8 mouse cellular contexts compared by ENCODE assay signal in genomic region chr12:101975601-101976571, GRCm38 (mm10). TPM values are rescaled to one million over a fixed set of nuclear protein-coding genes. Genes with fewer than 3 reads are reported as not detected.
DNase-seq lines count a peak whose midpoint lies in the region; ATAC-seq and TF ChIP-seq lines count a peak whose summit lies in the region.

Cpsf2 (plus strand) TSS chr12:101975988.

- peaks cover 5% of the 10 kb centered on the region; the same call in 1 of the 2 replicates for H3K36me3 ChIP-seq in ES-E14 (ENCODE audit: control insufficient read depth, insufficient read depth, low read length, poor library complexity, severe bottlenecking)
- no peaks in the 10 kb centered on the region for H3K36me3 ChIP-seq in forebrain, embryonic 16.5 days (ENCODE audit: control insufficient read depth, insufficient read depth)
- H3K36me3 ChIP-seq in lung, embryonic 15.5 days: no peaks in the 10 kb centered on the region

- no peaks in the 10 kb centered on the region for H3K27me3 ChIP-seq in forebrain, embryonic 16.5 days (replicated peaks; ENCODE audit: control insufficient read depth, insufficient read depth, low read length)
- H3K27me3 ChIP-seq in lung, embryonic 15.5 days: no peaks in the 10 kb centered on the region

- peak within 1 kb of the TSS; percentile 62 for H3K27ac ChIP-seq in ES-E14 (ENCODE audit: insufficient read depth, low read depth, low read length, poor library complexity, severe bottlenecking)
- peak within 1 kb of the TSS; percentile 91 for H3K27ac ChIP-seq in forebrain, embryonic 16.5 days (ENCODE audit: low read length)
- H3K27ac ChIP-seq in lung, embryonic 15.5 days: peak within 1 kb of the TSS; percentile 90

- H3K4me1 ChIP-seq in ES-E14 (ENCODE audit: control insufficient read depth in 2 of 2, insufficient read depth in 2 of 2, low read length in 2 of 2, poor library complexity in 1 of 2): peaks cover 0 to 7% of the 10 kb centered on the region in 2 experiments; a peak in 1 of 4 replicates
- H3K4me1 ChIP-seq in forebrain, embryonic 16.5 days (replicated peaks; ENCODE audit: control insufficient read depth, insufficient read depth, low read length): peaks cover 21% of the 10 kb centered on the region
- H3K4me1 ChIP-seq in lung, embryonic 15.5 days: peaks cover 20% of the 10 kb centered on the region

- ATAC-seq in forebrain, embryonic 16.5 days: peak; percentile 98
- ATAC-seq in lung, embryonic 15.5 days (ENCODE audit: borderline replicate concordance, extremely low read depth, low FRiP score, low TSS enrichment): peak; percentile 97

- in situ Hi-C loops in ES-E14 (cut with MboI; ENCODE audit: low sequenced_read_pairs in 2 of 2, unreplicated experiment in 2 of 2): loop anchor here in 1 of 2 experiments (25.0 kb wide), 1 partner anchor 786 kb away; the partner anchor contains the start of genes Gm20604, Gm28051, Gon7 and Ubr7

- DNase-seq in ES-E14 (ENCODE audit: low read depth, low spot score): peak; percentile 55
- peak; percentile 81 for DNase-seq in cerebellum, adult 11-12 months
- DNase-seq in heart, postnatal 4 days: peak; percentile 84
- peak; percentile 74 to 83 for DNase-seq in layer of hippocampus, adult 8-10 months (ENCODE audit: low spot score in 2 of 2)
- DNase-seq in ovary, adult 18-20 months (ENCODE audit: low spot score): peak; percentile 57
- DNase-seq in thymus, postnatal 0 days (ENCODE audit: low spot score): peak; percentile 85

- under 1% methylated on average over 77 of the region's 77 CpGs for WGBS in forebrain, embryonic 16.5 days
- WGBS in lung, embryonic 15.5 days: under 1% methylated on average over 77 of the region's 77 CpGs

- H3K4me3 ChIP-seq in ES-E14 (ENCODE audit: insufficient read depth in 1 of 2, low read depth in 1 of 2, low read length in 2 of 2, poor library complexity in 1 of 2, severe bottlenecking in 1 of 2): peak within 1 kb of the TSS; percentile 85 to 87
- H3K4me3 ChIP-seq in forebrain, embryonic 16.5 days (replicated peaks; ENCODE audit: low read length): peak within 1 kb of the TSS; percentile 99
- H3K4me3 ChIP-seq in lung, embryonic 15.5 days: peak within 1 kb of the TSS; percentile 88

- H3K9ac ChIP-seq in ES-E14 (ENCODE audit: insufficient read depth, low read depth, low read length, poor library complexity, severe bottlenecking): peak within 1 kb of the TSS; percentile 97
- peak within 1 kb of the TSS; percentile 98 for H3K9ac ChIP-seq in forebrain, embryonic 16.5 days (replicated peaks; ENCODE audit: low read depth, low read length)
- H3K9ac ChIP-seq in lung, embryonic 15.5 days: peak within 1 kb of the TSS; percentile 88

- H3K4me2 ChIP-seq in forebrain, embryonic 16.5 days (ENCODE audit: low read length): peak within 1 kb of the TSS; percentile 75
- H3K4me2 ChIP-seq in lung, embryonic 15.5 days: peak within 1 kb of the TSS; percentile 66

- no peaks in the 10 kb centered on the region for H3K9me3 ChIP-seq in ES-E14 (ENCODE audit: control insufficient read depth, insufficient read depth, low read depth, low read length)
- H3K9me3 ChIP-seq in forebrain, embryonic 16.5 days (ENCODE audit: control insufficient read depth, low read length): no peaks in the 10 kb centered on the region
- H3K9me3 ChIP-seq in lung, embryonic 15.5 days: no peaks in the 10 kb centered on the region

TF ChIP-seq in ES-E14, 5 proteins besides CTCF, POLR2A, EP300 and RAD21:
- peak; percentile 56; the same call in 1 of the 2 replicates for TF ChIP-seq HCFC1 (IDR thresholded peaks at IDR 0.05; ENCODE audit: borderline replicate concordance, insufficient read depth, low read length)
- no peak for TF ChIP-seq ZNF384 (IDR thresholded peaks at IDR 0.05; ENCODE audit: low read depth, low read length)
- no peak for TF ChIP-seq ZC3H11A (IDR thresholded peaks at IDR 0.05; ENCODE audit: borderline replicate concordance, low read depth, low read length)
- TF ChIP-seq CHD2 (IDR thresholded peaks at IDR 0.05; ENCODE audit: low read depth, low read length): no peak
- no peak for TF ChIP-seq MAFK (IDR thresholded peaks at IDR 0.05; ENCODE audit: insufficient read depth, low read depth, low read length)

RNA-seq across cellular contexts. Expression of gene Cpsf2, which starts in this region (rescaled TPM):
- total RNA-seq in ES-E14 (2012; rRNA removed): 26.9 and 30.5 TPM in 2 replicates
- 32.4 and 38.0 TPM in 2 replicates for polyA plus RNA-seq in forebrain, embryonic 16.5 days (2015; fragmentation: Nextera tagmentation; extraction: Ambion mirVana)
- 10 to 100 TPM; 24.1 to 24.6 TPM for total RNA-seq in heart, postnatal 4 days (2021)
- total RNA-seq in layer of hippocampus, adult 8-10 months (2022): 10 to 100 TPM; 23.5 to 27.5 (median 25.3) TPM
- polyA plus RNA-seq in lung, embryonic 15.5 days (2015; fragmentation: Nextera tagmentation; extraction: Ambion mirVana): 27.7 and 28.0 TPM in 2 replicates
- polyA plus RNA-seq in thymus, postnatal 0 days (2015; fragmentation: Nextera tagmentation; extraction: Ambion mirVana): 27.6 and 28.5 TPM in 2 replicates

Comparison
In these comparisons a context has a peak if more than half of its experiments do, and no peak if none do; other contexts are left out.
1. Peak in every context shown above with its lines: DNase-seq, ATAC-seq, H3K4me3 ChIP-seq and H3K27ac ChIP-seq.